Mouse (Mus musculus) lung, postnatal 0 days (tissue): ENCODE data around the gene Pklr.

Experiments used
- CTCF ChIP-seq: IDR thresholded peaks from 2 replicates; pipeline ENCODE4 v1.5.1; 2016; ENCODE audit warnings: antibody characterized with exemption, mild to moderate bottlenecking
- EP300 ChIP-seq: IDR thresholded peaks from 2 replicates; pipeline ENCODE4 v1.6.1; 2016; ENCODE audit warnings: antibody characterized with exemption, mild to moderate bottlenecking, control low read depth

DNA sequence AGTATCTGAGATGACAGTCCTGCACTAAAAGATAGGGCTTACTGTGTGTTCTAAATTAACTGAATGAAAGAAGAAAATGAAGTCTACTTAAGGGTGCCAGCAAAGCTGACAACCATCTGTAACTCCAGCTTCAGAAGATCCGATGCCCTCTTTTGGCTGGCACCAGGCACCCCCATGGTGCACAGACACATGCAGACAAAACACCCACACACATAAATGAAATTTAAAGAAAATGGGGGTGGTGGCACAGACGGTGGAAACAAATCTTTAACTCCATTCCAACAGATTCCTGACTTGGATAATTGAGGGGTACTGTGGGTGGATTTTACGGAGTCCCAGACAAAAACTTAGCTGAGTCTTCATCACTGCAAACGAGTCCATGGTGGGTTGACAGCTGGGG lies 4.1 kb upstream of the Pklr start:
- TF ChIP-seq CTCF (no peak), EP300 (no peak)
